Mouse (Mus musculus): ENCODE data around the gene Spaca6. TPM values are rescaled to one million over a fixed set of nuclear protein-coding genes. Genes with fewer than 3 reads are reported as not detected.

The Spaca6 gene
- 14.4 and 18.5 TPM in 2 replicates for polyA plus RNA-seq (2015; fragmentation: Nextera tagmentation; extraction: Ambion mirVana)

- H3K4me3 ChIP-seq (replicated peaks; ENCODE audit: low read depth, low read length): peak within 1 kb of the TSS; percentile 82
- peak within 1 kb of the TSS; percentile 86 for H3K9ac ChIP-seq (ENCODE audit: low read depth, low read length)
- DNase-seq (ENCODE audit: low spot score): peak; percentile 97
- peak within 1 kb of the TSS; percentile 98 for H3K27ac ChIP-seq
- ATAC-seq (replicated peaks; ENCODE audit: low FRiP score, low read depth): peak; percentile 85
- H3K4me1 ChIP-seq (replicated peaks; ENCODE audit: insufficient read depth, low read length): peaks cover 30% of the 10 kb centered on the region
- 2% methylated on average over 40 of the region's 42 CpGs for WGBS
- no peaks in the 10 kb centered on the region for H3K9me3 ChIP-seq (replicated peaks; ENCODE audit: low read length)
- TF ChIP-seq CTCF (IDR thresholded peaks at IDR 0.05; ENCODE audit: low read depth): no peak
- no peaks in the 10 kb centered on the region for H3K36me3 ChIP-seq (ENCODE audit: insufficient read depth, low read length)
- H3K4me2 ChIP-seq (ENCODE audit: low read length): peak within 1 kb of the TSS; percentile 94
- no peaks in the 10 kb centered on the region for H3K27me3 ChIP-seq (ENCODE audit: insufficient read depth, low read length)
These were observed at the start of gene Spaca6 for GRCm38 (mm10) chr17:17826751-17827657. Spaca6 (plus strand) TSS chr17:17827158.

DNA sequence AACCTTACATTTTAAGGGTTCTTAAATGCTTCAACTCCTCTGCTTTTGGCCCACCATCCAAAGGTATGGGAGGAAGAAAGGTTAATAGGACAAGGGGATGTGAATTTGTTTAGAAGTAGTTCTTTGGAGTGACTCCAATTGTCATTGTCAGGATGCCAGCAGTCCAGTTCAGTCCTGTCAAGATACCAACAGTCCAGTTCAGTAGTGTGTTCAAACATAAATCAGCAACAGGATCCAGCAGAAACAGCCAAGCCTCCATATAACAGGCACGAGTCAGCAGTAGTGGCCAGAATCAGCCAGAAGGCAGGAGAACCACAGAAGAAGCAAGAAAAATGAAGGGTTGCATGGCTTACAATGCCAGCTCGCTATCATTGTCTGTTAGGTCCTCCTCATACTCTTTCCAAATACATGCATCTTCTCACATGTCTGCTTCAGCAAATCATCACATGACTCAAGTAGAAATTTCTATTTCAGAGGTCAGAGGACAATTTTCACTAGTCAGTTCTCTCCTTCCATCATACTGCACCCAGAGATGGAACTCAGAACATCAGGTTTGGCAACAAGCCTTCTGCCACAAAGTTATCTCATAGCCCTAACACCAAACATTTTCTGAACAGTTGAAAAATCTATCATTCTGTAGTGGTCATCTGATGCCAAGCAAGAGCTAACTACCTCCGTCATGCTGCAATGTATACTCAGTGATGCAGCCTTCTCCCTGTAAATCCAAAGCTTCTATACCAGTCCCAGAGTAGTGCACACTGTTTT lies 35.9 kb upstream of the Spaca6 start:
- no peaks in the 10 kb centered on the region for H3K9me3 ChIP-seq (replicated peaks; ENCODE audit: low read length)
- H3K9ac ChIP-seq (ENCODE audit: low read depth, low read length): no peak overlapping the region
- no peak overlapping the region for H3K4me2 ChIP-seq (ENCODE audit: low read length)
- H3K4me3 ChIP-seq (replicated peaks; ENCODE audit: low read depth, low read length): no peak overlapping the region
- ATAC-seq (replicated peaks; ENCODE audit: low FRiP score, low read depth) (no peak), DNase-seq (ENCODE audit: low spot score) (no peak)
- 50% methylated on average over 3 of the region's 3 CpGs for WGBS
- H3K27me3 ChIP-seq (ENCODE audit: insufficient read depth, low read length): no peaks in the 10 kb centered on the region
- TF ChIP-seq CTCF (IDR thresholded peaks at IDR 0.05; ENCODE audit: low read depth): no peak
- H3K4me1 ChIP-seq (replicated peaks; ENCODE audit: insufficient read depth, low read length): 0 out of 2 replicates have a peak, but pooled peaks cover 3% of the 10 kb centered on the region
- H3K36me3 ChIP-seq (ENCODE audit: insufficient read depth, low read length): no peaks in the 10 kb centered on the region
- no peak overlapping the region for H3K27ac ChIP-seq

DNA sequence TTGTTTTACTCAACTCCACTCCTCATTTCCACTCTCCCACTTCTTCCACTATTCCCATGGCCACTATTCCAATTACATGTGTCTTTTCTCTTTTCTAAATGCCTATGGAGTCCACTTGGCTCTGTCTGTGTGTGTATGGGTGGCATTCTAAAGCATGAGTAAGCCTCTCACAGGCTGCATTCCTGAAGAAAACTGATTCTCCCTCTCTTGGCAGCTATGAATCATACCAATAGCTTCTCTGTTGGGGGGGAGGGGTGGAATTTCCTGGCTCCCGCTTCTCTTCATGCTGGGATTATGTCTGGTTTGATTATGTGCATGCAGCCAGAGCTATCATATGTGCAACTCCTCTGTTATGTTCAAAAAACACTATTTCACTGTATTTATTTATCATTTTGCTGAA lies 34.4 kb upstream of the Spaca6 start:
- Histone ChIP-seq H3K36me3 (ENCODE audit: insufficient read depth, low read length) (no peaks in the 10 kb centered on the region), H3K27ac (no peak overlapping the region), H3K9me3 (replicated peaks; ENCODE audit: low read length) (no peaks in the 10 kb centered on the region), H3K4me2 (ENCODE audit: low read length) (no peak overlapping the region), H3K9ac (ENCODE audit: low read depth, low read length) (no peak overlapping the region), H3K4me1 (replicated peaks; ENCODE audit: insufficient read depth, low read length) (0 out of 2 replicates have a peak, but pooled peaks cover 3% of the 10 kb centered on the region), H3K27me3 (ENCODE audit: insufficient read depth, low read length) (no peaks in the 10 kb centered on the region; the same call in 1 of the 2 replicates), H3K4me3 (replicated peaks; ENCODE audit: low read depth, low read length) (no peak overlapping the region)
- no peak for TF ChIP-seq CTCF (IDR thresholded peaks at IDR 0.05; ENCODE audit: low read depth)
- ATAC-seq (replicated peaks; ENCODE audit: low FRiP score, low read depth): 0 out of 2 replicates have a peak, but pooled peaks have one; percentile 46
- DNase-seq (ENCODE audit: low spot score): peak; percentile 49
- WGBS: 10% methylated on average over 1 of the region's 1 CpGs

DNA sequence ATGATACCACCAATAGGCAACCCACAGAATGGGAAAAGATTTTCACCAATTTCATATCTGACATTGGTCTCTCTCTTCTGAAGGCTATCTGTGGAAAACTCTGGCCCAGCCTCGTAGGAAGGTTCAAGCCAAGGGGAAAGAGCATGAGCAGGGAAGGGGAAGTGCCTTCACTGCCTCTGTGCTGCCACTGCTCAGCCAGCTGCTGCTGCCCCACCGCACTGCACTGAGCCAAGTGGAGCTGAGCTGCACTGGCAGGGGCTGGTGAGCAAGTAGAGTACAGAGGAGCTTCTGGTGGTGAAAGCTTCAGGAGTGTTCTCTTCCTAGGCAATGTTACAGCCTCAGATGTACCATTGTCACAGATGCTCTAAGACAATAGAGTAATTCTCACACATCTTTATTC lies 31.4 kb upstream of the Spaca6 start:
- H3K27ac ChIP-seq: no peak overlapping the region
- H3K36me3 ChIP-seq (ENCODE audit: insufficient read depth, low read length): no peaks in the 10 kb centered on the region
- H3K27me3 ChIP-seq (ENCODE audit: insufficient read depth, low read length): no peaks in the 10 kb centered on the region; the same call in 1 of the 2 replicates
- no peak overlapping the region for H3K4me2 ChIP-seq (ENCODE audit: low read length)
- ATAC-seq (replicated peaks; ENCODE audit: low FRiP score, low read depth) (no peak), DNase-seq (ENCODE audit: low spot score) (no peak)
- H3K9ac ChIP-seq (ENCODE audit: low read depth, low read length): no peak overlapping the region
- TF ChIP-seq CTCF (IDR thresholded peaks at IDR 0.05; ENCODE audit: low read depth): no peak
- 63% methylated on average over 2 of the region's 2 CpGs for WGBS
- 0 out of 2 replicates have a peak, but pooled peaks cover 3% of the 10 kb centered on the region for H3K4me1 ChIP-seq (replicated peaks; ENCODE audit: insufficient read depth, low read length)
- H3K4me3 ChIP-seq (replicated peaks; ENCODE audit: low read depth, low read length): no peak overlapping the region
- no peaks in the 10 kb centered on the region for H3K9me3 ChIP-seq (replicated peaks; ENCODE audit: low read length)

GRCm38 (mm10) chr17:17823612-17824336 lies 3.2 kb upstream of the Spaca6 start:
- Histone ChIP-seq H3K9ac (ENCODE audit: low read depth, low read length) (no peak overlapping the region), H3K9me3 (replicated peaks; ENCODE audit: low read length) (no peaks in the 10 kb centered on the region), H3K4me3 (replicated peaks; ENCODE audit: low read depth, low read length) (no peak overlapping the region), H3K27ac (no peak overlapping the region), H3K4me2 (ENCODE audit: low read length) (no peak overlapping the region), H3K27me3 (ENCODE audit: insufficient read depth, low read length) (no peaks in the 10 kb centered on the region), H3K4me1 (replicated peaks; ENCODE audit: insufficient read depth, low read length) (peaks cover 6% of the 10 kb centered on the region; the same call in 1 of the 2 replicates), H3K36me3 (ENCODE audit: insufficient read depth, low read length) (no peaks in the 10 kb centered on the region)
- TF ChIP-seq CTCF (IDR thresholded peaks at IDR 0.05; ENCODE audit: low read depth): no peak
- ATAC-seq (replicated peaks; ENCODE audit: low FRiP score, low read depth) (no peak), DNase-seq (ENCODE audit: low spot score) (no peak)
- 85% methylated on average over 6 of the region's 6 CpGs for WGBS
